Mouse (Mus musculus): ENCODE results near the gene Flrt3. TPM values are rescaled to one million over a fixed set of nuclear protein-coding genes. Genes with fewer than 3 reads are reported as not detected.

The Flrt3 gene
- total and polyA plus RNA-seq, 3 experiments: not detected

DNA sequence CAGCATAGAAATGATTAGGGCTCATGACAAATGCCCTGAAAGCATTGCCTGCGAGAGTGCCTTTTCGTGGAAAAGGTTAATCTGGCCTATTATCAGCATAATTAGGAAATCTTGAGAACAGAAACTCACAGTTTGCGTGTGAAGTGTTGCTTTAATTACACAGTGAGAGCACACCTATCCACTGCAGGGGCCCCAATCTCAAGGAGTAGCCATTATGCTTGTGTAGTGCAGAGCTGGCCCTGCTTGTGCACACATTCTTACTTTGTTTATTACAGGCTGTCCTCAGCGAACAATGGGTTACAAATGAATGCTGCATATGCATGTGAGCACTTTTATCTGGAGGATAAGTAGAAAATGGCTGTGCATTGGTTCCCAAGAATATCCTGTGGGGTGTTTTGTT, 32.1 kb upstream of the Flrt3 start:
- Histone ChIP-seq H3K27me3 (replicated peaks) (no peaks in the 10 kb centered on the region), H3K27ac (ENCODE audit: insufficient read depth, low read depth) (no peak overlapping the region), H3K4me2 (ENCODE audit: insufficient read depth, low read depth, poor library complexity, severe bottlenecking) (no peak overlapping the region), H3K4me3 (replicated peaks in 1 of 3; ENCODE audit: low read depth in 2 of 3, low read length in 2 of 3, poor library complexity in 1 of 3) (no peak overlapping the region), H3K9ac (ENCODE audit: insufficient read depth, low read depth) (no peak overlapping the region), H3K36me3 (replicated peaks in 1 of 2; ENCODE audit: control insufficient read depth in 1 of 2, insufficient read depth in 1 of 2, low read length in 1 of 2) (no peaks in the 10 kb centered on the region), H3K9me3 (replicated peaks; ENCODE audit: low read length) (peaks cover 55% of the 10 kb centered on the region), H3K4me1 (ENCODE audit: control insufficient read depth in 1 of 2, insufficient read depth in 2 of 2) (no peaks in the 10 kb centered on the region), H3K79me2 (replicated peaks; ENCODE audit: control insufficient read depth, extremely low read depth, insufficient read depth, poor library complexity, severe bottlenecking) (no peaks in the 10 kb centered on the region)
- no peak for DNase-seq (ENCODE audit: extremely low read depth)
- in situ Hi-C loops (cut with MboI; ENCODE audit: low pct_ligation_motif_present, low pct_unique_long_range_greater_than_20kb, low sequenced_read_pairs) (no loop called here), dilution Hi-C loops (cut with MboI; ENCODE audit: extremely low pct_ligation_motif_present, extremely low pct_unique_long_range_greater_than_20kb, low sequenced_read_pairs) (no loop called here)
- TF ChIP-seq RAD21 (IDR thresholded peaks at IDR 0.05; ENCODE audit: low read depth, low read length): no peak
- TF ChIP-seq POLR2A (IDR thresholded peaks at IDR 0.05; ENCODE audit: low read depth, low read length): no peak
- no peak for TF ChIP-seq MAZ (IDR thresholded peaks at IDR 0.05; ENCODE audit: low read depth, low read length)
- TF ChIP-seq MEF2A (IDR thresholded peaks at IDR 0.05; ENCODE audit: borderline replicate concordance, low read depth, low read length): no peak
- TF ChIP-seq E2F4 (IDR thresholded peaks at IDR 0.05; ENCODE audit: insufficient replicate concordance, low read depth, low read length): no peak
- TF ChIP-seq ZMIZ1 (IDR thresholded peaks at IDR 0.05; ENCODE audit: low read depth, low read length): no peak
- no peak for TF ChIP-seq MYC (IDR thresholded peaks at IDR 0.05; ENCODE audit: low read depth, low read length)
- no peak for TF ChIP-seq USF1 (IDR thresholded peaks at IDR 0.05; ENCODE audit: low read depth, low read length)
- no peak for TF ChIP-seq HCFC1 (IDR thresholded peaks at IDR 0.05; ENCODE audit: low read depth, low read length)
- no peak for TF ChIP-seq MXI1 (IDR thresholded peaks at IDR 0.05; ENCODE audit: low read depth, low read length)
- TF ChIP-seq ZKSCAN1 (IDR thresholded peaks at IDR 0.05; ENCODE audit: borderline replicate concordance, low read depth, low read length): no peak
- TF ChIP-seq ETS1 (conservative IDR thresholded peaks at IDR 0.05; ENCODE audit: low read depth, low read length): no peak
- no peak for TF ChIP-seq RCOR1 (conservative IDR thresholded peaks at IDR 0.05; ENCODE audit: low read depth, low read length)

- dilution Hi-C loops (cut with MboI; ENCODE audit: extremely low pct_ligation_motif_present, extremely low pct_unique_long_range_greater_than_20kb, low sequenced_read_pairs): no loop called here
- DNase-seq (ENCODE audit: extremely low read depth): no peak
- Histone ChIP-seq H3K9me3 (replicated peaks; ENCODE audit: low read length) (peaks cover 36% of the 10 kb centered on the region), H3K4me1 (ENCODE audit: control insufficient read depth in 1 of 2, insufficient read depth in 2 of 2) (no peaks in the 10 kb centered on the region), H3K79me2 (replicated peaks; ENCODE audit: control insufficient read depth, extremely low read depth, insufficient read depth, poor library complexity, severe bottlenecking) (no peaks in the 10 kb centered on the region), H3K4me3 (replicated peaks in 1 of 3; ENCODE audit: low read depth in 2 of 3, low read length in 2 of 3, poor library complexity in 1 of 3) (no peak overlapping the region), H3K36me3 (replicated peaks in 1 of 2; ENCODE audit: control insufficient read depth in 1 of 2, insufficient read depth in 1 of 2, low read length in 1 of 2) (no peaks in the 10 kb centered on the region), H3K4me2 (ENCODE audit: insufficient read depth, low read depth, poor library complexity, severe bottlenecking) (no peak overlapping the region), H3K27me3 (replicated peaks) (no peaks in the 10 kb centered on the region), H3K9ac (ENCODE audit: insufficient read depth, low read depth) (no peak overlapping the region), H3K27ac (ENCODE audit: insufficient read depth, low read depth) (no peak overlapping the region)
- no peak for TF ChIP-seq EP300 (IDR thresholded peaks at IDR 0.05; ENCODE audit: low read length)
- in situ Hi-C loops (cut with MboI; ENCODE audit: low pct_ligation_motif_present, low pct_unique_long_range_greater_than_20kb, low sequenced_read_pairs): no loop called here
Observed at GRCm38 (mm10) chr2:140698585-140698984, 27.3 kb upstream of the Flrt3 start.

GRCm38 (mm10) chr2:140693845-140694244, 22.6 kb upstream of the Flrt3 start:
- DNase-seq (ENCODE audit: extremely low read depth): no peak
- H3K4me1 ChIP-seq (ENCODE audit: control insufficient read depth in 1 of 2, insufficient read depth in 2 of 2): no peaks in the 10 kb centered on the region
- no peak overlapping the region for H3K4me2 ChIP-seq (ENCODE audit: insufficient read depth, low read depth, poor library complexity, severe bottlenecking)
- dilution Hi-C loops (cut with MboI; ENCODE audit: extremely low pct_ligation_motif_present, extremely low pct_unique_long_range_greater_than_20kb, low sequenced_read_pairs) (no loop called here), in situ Hi-C loops (cut with MboI; ENCODE audit: low pct_ligation_motif_present, low pct_unique_long_range_greater_than_20kb, low sequenced_read_pairs) (no loop called here)
- no peaks in the 10 kb centered on the region for H3K36me3 ChIP-seq (replicated peaks in 1 of 2; ENCODE audit: control insufficient read depth in 1 of 2, insufficient read depth in 1 of 2, low read length in 1 of 2)
- no peak overlapping the region for H3K4me3 ChIP-seq (replicated peaks in 1 of 3; ENCODE audit: low read depth in 2 of 3, low read length in 2 of 3, poor library complexity in 1 of 3)
- no peak overlapping the region for H3K9ac ChIP-seq (ENCODE audit: insufficient read depth, low read depth)
- H3K9me3 ChIP-seq (replicated peaks; ENCODE audit: low read length): peaks cover 33% of the 10 kb centered on the region
- no peaks in the 10 kb centered on the region for H3K79me2 ChIP-seq (replicated peaks; ENCODE audit: control insufficient read depth, extremely low read depth, insufficient read depth, poor library complexity, severe bottlenecking)
- H3K27me3 ChIP-seq (replicated peaks): no peaks in the 10 kb centered on the region
- no peak for TF ChIP-seq ELF1 (IDR thresholded peaks at IDR 0.05; ENCODE audit: low read depth, low read length)
- no peak for TF ChIP-seq RAD21 (IDR thresholded peaks at IDR 0.05; ENCODE audit: low read depth, low read length)
- TF ChIP-seq GABPA (IDR thresholded peaks at IDR 0.05; ENCODE audit: insufficient replicate concordance, low read depth, low read length): no peak
- no peak for TF ChIP-seq ZC3H11A (IDR thresholded peaks at IDR 0.05; ENCODE audit: low read depth, low read length)
- TF ChIP-seq E2F4 (IDR thresholded peaks at IDR 0.05; ENCODE audit: insufficient replicate concordance, low read depth, low read length): no peak
- no peak for TF ChIP-seq CHD1 (IDR thresholded peaks at IDR 0.05; ENCODE audit: low read depth, low read length)
- TF ChIP-seq POLR2A (IDR thresholded peaks at IDR 0.05; ENCODE audit: low read depth, low read length): no peak
- no peak for TF ChIP-seq BHLHE40 (IDR thresholded peaks at IDR 0.05; ENCODE audit: low read depth, low read length)
- TF ChIP-seq IRF4 (IDR thresholded peaks at IDR 0.05; ENCODE audit: low read depth, low read length): no peak
- TF ChIP-seq MAZ (IDR thresholded peaks at IDR 0.05; ENCODE audit: low read depth, low read length): no peak
- TF ChIP-seq ETS1 (conservative IDR thresholded peaks at IDR 0.05; ENCODE audit: low read depth, low read length): no peak
- TF ChIP-seq RCOR1 (conservative IDR thresholded peaks at IDR 0.05; ENCODE audit: low read depth, low read length): no peak
- no peak for TF ChIP-seq MXI1 (IDR thresholded peaks at IDR 0.05; ENCODE audit: low read depth, low read length)
- no peak for TF ChIP-seq USF1 (IDR thresholded peaks at IDR 0.05; ENCODE audit: low read depth, low read length)
- no peak for TF ChIP-seq TBP (conservative IDR thresholded peaks at IDR 0.05; ENCODE audit: low read depth, low read length)
- no peak for TF ChIP-seq CTCF (conservative IDR thresholded peaks at IDR 0.05 in 1 of 2, IDR thresholded peaks at IDR 0.05 in 1 of 2; ENCODE audit: low read depth in 2 of 2, low read length in 2 of 2)
- no peak for TF ChIP-seq PAX5 (IDR thresholded peaks at IDR 0.05; ENCODE audit: low read length)
- TF ChIP-seq SIN3A (IDR thresholded peaks at IDR 0.05; ENCODE audit: low read length): no peak
- H3K27ac ChIP-seq (ENCODE audit: insufficient read depth, low read depth): no peak overlapping the region

Data from CH12.LX (cell line).